Mouse (Mus musculus): ENCODE results near the gene Zeb2. TPM values are rescaled to one million over a fixed set of nuclear protein-coding genes. Genes with fewer than 3 reads are reported as not detected.

Gene Zeb2
- polyA plus RNA-seq, 1 experiment from 2014 or later, result 20.9 TPM

DNA sequence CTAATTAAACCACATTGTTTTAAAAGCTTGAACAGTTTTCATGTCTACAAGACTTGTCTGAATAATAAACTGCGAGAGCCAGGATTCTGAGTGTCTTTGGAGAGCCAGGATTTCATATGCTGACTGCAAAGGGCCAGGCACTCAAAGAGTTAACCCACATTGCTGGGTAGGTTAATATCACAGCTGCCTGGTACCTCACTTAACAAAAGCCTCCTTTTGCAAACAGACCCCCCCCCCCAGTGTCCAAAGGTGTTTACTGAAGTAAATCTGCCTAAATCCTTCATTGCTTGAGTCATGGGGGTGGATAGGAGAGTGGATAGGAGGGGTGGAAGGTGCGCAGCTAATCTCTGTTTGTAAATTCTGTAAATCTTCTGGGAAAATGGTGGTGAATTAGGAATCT is 15.6 kb downstream of the Zeb2 start:
- WGBS, result 71% methylated on average over 2 of the region's 2 CpGs
- H3K9me3 ChIP-seq, result no peaks in the 10 kb centered on the region
- peaks cover 26% of the 10 kb centered on the region for H3K27me3 ChIP-seq (replicated peaks; ENCODE audit: low read depth, poor library complexity, severe bottlenecking)
- no peak overlapping the region for H3K4me3 ChIP-seq
- no peak overlapping the region for H3K27ac ChIP-seq (replicated peaks)
- DNase-seq (ENCODE audit: low spot score), result no peak
- H3K36me3 ChIP-seq (replicated peaks), result 0 out of 2 replicates have a peak, but pooled peaks cover 5% of the 10 kb centered on the region
- H3K4me1 ChIP-seq, result peaks cover 77% of the 10 kb centered on the region

DNA sequence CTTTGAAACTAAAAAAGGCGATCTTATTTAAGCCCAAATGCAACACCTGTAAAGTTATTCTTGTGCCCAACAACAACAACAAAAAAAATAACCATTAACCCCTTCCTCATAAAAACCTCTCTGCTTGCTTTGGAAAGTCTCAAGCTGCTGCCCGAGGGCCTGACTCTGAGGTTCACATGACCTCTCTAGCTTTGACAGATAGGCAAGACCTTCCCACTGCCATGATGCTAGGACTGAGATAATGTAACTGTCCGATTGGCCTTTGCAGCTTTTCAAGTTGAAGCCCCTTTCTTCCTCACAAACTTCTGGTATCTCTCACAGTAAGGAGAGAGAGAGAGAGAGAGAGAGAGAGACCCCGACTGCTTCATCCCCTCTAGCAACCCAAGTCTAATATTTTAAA is 16.2 kb downstream of the Zeb2 start:
- peaks cover 21% of the 10 kb centered on the region for H3K27me3 ChIP-seq (replicated peaks; ENCODE audit: low read depth, poor library complexity, severe bottlenecking)
- no peak overlapping the region for H3K4me3 ChIP-seq
- H3K9me3 ChIP-seq, result no peaks in the 10 kb centered on the region
- no peak for DNase-seq (ENCODE audit: low spot score)
- H3K4me1 ChIP-seq, result peaks cover 76% of the 10 kb centered on the region
- 61% methylated on average over 4 of the region's 4 CpGs for WGBS
- no peak overlapping the region for H3K27ac ChIP-seq (replicated peaks)
- H3K36me3 ChIP-seq (replicated peaks), result 0 out of 2 replicates have a peak, but pooled peaks cover 5% of the 10 kb centered on the region

DNA sequence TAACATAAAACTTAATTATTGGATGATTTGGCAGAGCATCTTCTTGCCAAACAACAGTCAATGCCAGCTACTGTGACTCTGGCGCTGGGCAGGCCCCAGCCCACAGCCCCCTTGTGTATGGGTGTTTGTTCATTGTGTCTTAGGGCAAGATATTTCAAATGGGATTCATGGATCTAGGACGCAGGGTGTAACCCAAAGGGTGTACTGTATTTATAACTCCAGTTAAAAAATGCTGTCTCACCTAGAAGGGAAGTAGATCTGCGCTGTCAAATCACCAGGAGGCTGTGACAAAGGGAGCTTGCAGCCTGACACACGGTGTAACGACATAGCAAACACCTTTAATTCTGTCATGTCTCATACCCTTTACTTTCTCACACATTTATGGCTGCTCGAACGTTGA is 16.6 kb downstream of the Zeb2 start:
- peaks cover 16% of the 10 kb centered on the region for H3K27me3 ChIP-seq (replicated peaks; ENCODE audit: low read depth, poor library complexity, severe bottlenecking)
- peaks cover 76% of the 10 kb centered on the region for H3K4me1 ChIP-seq
- no peak overlapping the region for H3K27ac ChIP-seq (replicated peaks)
- no peak for DNase-seq (ENCODE audit: low spot score)
- 0 out of 2 replicates have a peak, but pooled peaks cover 5% of the 10 kb centered on the region for H3K36me3 ChIP-seq (replicated peaks)
- no peaks in the 10 kb centered on the region for H3K9me3 ChIP-seq
- 75% methylated on average over 7 of the region's 7 CpGs for WGBS
- no peak overlapping the region for H3K4me3 ChIP-seq

DNA sequence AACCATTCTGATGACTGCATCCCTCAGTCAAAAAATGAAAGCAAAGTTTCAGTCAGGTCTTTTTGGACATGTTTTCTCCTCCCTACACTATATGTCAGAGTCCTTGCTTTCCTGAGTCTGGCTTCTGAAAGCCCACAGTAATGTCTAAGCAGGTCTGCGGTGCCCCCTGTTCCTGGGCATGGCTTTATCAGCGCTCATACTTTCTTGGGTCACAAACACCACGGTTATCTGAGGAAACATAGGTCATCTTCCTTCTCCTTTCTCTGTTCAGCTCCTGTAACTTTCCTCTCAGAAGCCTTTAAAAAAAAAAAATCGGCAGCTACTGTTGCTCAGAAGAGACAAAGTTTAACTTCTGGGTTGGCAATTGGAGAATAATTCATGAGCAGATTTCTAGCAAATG is 17.2 kb downstream of the Zeb2 start:
- Histone ChIP-seq H3K9me3 (no peaks in the 10 kb centered on the region), H3K4me1 (peaks cover 74% of the 10 kb centered on the region), H3K36me3 (replicated peaks) (no peaks in the 10 kb centered on the region), H3K4me3 (no peak overlapping the region), H3K27me3 (replicated peaks; ENCODE audit: low read depth, poor library complexity, severe bottlenecking) (0 out of 2 replicates have a peak, but pooled peaks cover 11% of the 10 kb centered on the region), H3K27ac (replicated peaks) (no peak overlapping the region)
- 83% methylated on average over 4 of the region's 4 CpGs for WGBS
- DNase-seq (ENCODE audit: low spot score), result no peak

DNA sequence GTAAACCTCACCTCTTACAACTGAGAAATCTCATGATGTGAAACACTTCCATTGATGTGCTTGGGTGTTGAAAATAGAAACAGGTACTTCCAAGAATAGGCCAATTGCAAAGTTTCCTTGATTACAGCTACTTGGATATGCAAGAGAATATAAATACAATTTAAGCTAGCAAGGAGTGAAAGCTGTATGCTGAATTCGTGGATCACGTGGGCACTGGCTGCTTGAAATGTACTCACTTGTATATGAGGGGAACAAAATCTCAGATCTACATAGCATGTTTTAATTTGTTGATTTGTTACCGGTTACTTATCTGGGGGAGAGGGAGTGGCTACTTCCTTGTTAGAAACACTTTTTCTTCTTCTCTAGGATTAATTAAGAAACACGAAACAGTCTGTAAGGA is 18.1 kb downstream of the Zeb2 start:
- peaks cover 64% of the 10 kb centered on the region for H3K4me1 ChIP-seq
- DNase-seq (ENCODE audit: low spot score), result no peak

DNA sequence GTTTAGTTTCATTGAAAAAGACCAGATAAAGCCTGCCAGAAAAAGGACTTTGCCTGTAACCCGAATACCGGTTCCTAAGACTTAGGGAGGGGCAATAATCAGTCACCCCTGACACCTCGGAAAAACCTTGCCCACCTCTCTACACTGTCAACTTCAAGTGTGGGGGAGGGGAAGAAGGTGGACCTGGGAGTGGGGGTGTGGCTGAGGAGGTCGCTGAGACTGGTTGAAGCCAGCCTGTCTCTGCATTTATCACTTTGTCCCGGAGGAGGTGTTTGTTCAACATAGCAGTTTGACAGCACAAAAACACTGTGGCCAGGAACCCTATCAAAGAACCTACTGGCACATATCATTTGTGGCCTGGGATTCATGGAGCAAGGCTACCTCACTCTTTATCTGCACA is 19.2 kb downstream of the Zeb2 start:
- peaks cover 58% of the 10 kb centered on the region for H3K4me1 ChIP-seq
- no peak overlapping the region for H3K27ac ChIP-seq (replicated peaks)
- no peaks in the 10 kb centered on the region for H3K27me3 ChIP-seq (replicated peaks; ENCODE audit: low read depth, poor library complexity, severe bottlenecking)
- H3K36me3 ChIP-seq (replicated peaks), result peaks cover 6% of the 10 kb centered on the region
- H3K4me3 ChIP-seq, result no peak overlapping the region
- no peaks in the 10 kb centered on the region for H3K9me3 ChIP-seq
- WGBS, result 8% methylated on average over 5 of the region's 5 CpGs
- DNase-seq (ENCODE audit: low spot score), result no peak

More for the DNA sequence above, 18.1 kb downstream of the Zeb2 start:
- no peaks in the 10 kb centered on the region; the same call in 1 of the 2 replicates for H3K36me3 ChIP-seq (replicated peaks)
- no peaks in the 10 kb centered on the region for H3K9me3 ChIP-seq
- H3K27me3 ChIP-seq (replicated peaks; ENCODE audit: low read depth, poor library complexity, severe bottlenecking), result 0 out of 2 replicates have a peak, but pooled peaks cover 3% of the 10 kb centered on the region
- no peak overlapping the region for H3K4me3 ChIP-seq
- H3K27ac ChIP-seq (replicated peaks), result no peak overlapping the region
- 84% methylated on average over 4 of the region's 4 CpGs for WGBS

DNA sequence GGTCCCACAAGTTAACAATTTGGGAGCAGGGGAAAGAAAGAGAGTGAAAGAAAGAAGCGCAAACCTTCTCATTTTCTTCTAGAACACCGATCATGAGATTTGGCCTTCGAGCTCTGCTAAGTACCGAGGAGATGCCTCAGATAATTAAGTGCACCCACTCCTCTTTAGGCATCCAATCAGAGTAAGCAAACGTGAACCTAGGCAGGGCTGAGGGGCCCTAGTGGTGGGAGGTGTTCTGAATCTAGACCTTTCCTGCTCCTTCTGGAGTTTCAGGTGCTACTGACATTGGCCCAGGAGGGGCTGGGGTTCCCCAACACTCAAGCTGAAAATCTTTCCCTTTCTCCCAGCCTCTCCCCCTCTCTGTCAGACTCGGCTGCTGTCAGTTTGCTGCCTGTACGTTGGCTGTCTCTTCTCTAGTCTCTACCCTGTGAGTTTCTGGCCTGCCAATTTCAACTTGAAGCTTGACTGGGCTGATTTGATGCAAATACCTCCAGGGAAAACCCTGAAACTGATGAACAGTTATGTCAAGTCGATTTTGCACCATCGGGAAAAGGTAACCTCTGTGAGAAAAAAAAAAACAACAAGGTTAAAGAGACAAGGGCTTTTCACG is 20.5 kb downstream of the Zeb2 start:
- WGBS, result 38% methylated on average over 10 of the region's 10 CpGs
- H3K4me3 ChIP-seq, result no peak overlapping the region
- no peak for DNase-seq (ENCODE audit: low spot score)
- 0 out of 2 replicates have a peak overlapping the region, but pooled peaks have one; percentile 19 for H3K27ac ChIP-seq (replicated peaks)
- peaks cover 46% of the 10 kb centered on the region for H3K4me1 ChIP-seq
- H3K9me3 ChIP-seq, result no peaks in the 10 kb centered on the region
- no peaks in the 10 kb centered on the region for H3K27me3 ChIP-seq (replicated peaks; ENCODE audit: low read depth, poor library complexity, severe bottlenecking)
- peaks cover 6% of the 10 kb centered on the region for H3K36me3 ChIP-seq (replicated peaks)

DNA sequence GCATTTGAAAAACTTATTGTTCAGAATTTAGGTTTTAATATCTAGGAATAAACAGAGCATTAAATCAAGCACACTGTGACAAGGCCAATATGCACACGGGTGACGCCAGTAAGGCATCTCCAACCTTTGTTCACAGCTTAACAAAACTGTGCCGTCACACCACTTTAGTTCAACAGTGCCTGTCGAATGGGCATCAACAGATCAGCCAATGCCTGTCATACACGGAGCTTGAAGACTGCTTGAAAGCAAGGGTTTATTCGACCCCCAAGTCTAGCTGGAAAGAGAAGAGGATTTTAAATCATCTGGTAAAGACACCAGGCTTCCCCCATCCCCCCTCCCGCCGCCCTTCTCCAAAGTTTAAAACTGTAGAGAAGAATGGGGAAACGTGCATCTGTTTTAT is 21.4 kb downstream of the Zeb2 start:
- Histone ChIP-seq H3K36me3 (replicated peaks) (peaks cover 6% of the 10 kb centered on the region), H3K4me3 (no peak overlapping the region), H3K27ac (replicated peaks) (no peak overlapping the region), H3K27me3 (replicated peaks; ENCODE audit: low read depth, poor library complexity, severe bottlenecking) (no peaks in the 10 kb centered on the region), H3K4me1 (peaks cover 41% of the 10 kb centered on the region), H3K9me3 (no peaks in the 10 kb centered on the region)
- no peak for DNase-seq (ENCODE audit: low spot score)
- WGBS, result 49% methylated on average over 9 of the region's 9 CpGs

DNA sequence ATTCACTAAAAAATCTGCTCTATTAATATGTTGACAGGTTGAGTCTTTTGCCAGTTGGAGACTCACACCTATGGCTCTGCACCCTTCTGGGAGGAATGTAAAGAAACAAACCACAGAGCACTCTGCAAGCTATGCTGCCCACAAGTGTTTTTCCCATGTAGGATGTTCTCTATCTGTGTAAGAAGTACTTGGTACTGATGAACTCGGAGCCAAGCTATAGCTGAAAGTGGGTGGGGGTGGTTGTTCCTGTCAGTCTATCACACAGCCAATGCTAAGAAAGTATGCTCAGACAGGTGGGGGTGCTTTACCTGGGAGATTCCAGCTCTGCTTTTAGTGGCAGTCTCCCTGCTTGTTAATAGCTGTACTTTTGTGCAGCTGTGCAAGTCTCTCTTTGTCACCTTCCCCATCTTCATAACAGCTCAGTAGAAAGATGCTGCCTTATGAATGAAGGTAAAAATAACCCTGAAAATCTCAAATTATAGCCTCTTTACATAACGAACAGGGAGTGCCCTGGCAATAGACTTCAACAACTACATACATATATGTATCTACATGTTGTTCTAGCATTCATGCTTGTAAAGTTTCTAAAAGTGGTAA is 22.7 kb downstream of the Zeb2 start:
- Histone ChIP-seq H3K27me3 (replicated peaks; ENCODE audit: low read depth, poor library complexity, severe bottlenecking) (no peaks in the 10 kb centered on the region), H3K36me3 (replicated peaks) (peaks cover 6% of the 10 kb centered on the region), H3K4me3 (no peak overlapping the region), H3K9me3 (no peaks in the 10 kb centered on the region), H3K4me1 (peaks cover 41% of the 10 kb centered on the region), H3K27ac (replicated peaks) (no peak overlapping the region)
- no peak for DNase-seq (ENCODE audit: low spot score)
- 86% methylated on average over 2 of the region's 2 CpGs for WGBS

DNA sequence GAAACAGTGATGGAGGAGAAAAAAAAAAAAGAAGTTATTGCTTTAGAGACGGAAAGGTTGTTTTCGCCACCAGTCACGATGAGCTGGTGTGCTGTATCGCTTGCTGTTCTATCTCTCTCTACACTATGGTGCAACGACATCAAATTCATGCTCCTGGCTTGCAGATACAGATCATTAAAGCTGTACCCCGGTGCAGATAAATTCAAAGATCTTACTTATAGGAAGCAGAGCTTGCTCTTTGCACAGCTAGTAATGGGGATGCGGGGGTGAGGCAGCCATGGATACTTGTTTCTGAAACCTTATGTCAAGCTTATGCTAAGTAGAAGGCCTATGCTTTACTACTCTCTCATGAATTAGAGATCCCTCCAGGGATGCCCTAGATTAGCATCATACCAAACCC is 23.7 kb downstream of the Zeb2 start:
- Histone ChIP-seq H3K4me1 (peaks cover 51% of the 10 kb centered on the region), H3K27ac (replicated peaks) (no peak overlapping the region), H3K27me3 (replicated peaks; ENCODE audit: low read depth, poor library complexity, severe bottlenecking) (no peaks in the 10 kb centered on the region), H3K9me3 (no peaks in the 10 kb centered on the region), H3K36me3 (replicated peaks) (peaks cover 6% of the 10 kb centered on the region), H3K4me3 (no peak overlapping the region)
- 92% methylated on average over 7 of the region's 7 CpGs for WGBS
- no peak for DNase-seq (ENCODE audit: low spot score)

DNA sequence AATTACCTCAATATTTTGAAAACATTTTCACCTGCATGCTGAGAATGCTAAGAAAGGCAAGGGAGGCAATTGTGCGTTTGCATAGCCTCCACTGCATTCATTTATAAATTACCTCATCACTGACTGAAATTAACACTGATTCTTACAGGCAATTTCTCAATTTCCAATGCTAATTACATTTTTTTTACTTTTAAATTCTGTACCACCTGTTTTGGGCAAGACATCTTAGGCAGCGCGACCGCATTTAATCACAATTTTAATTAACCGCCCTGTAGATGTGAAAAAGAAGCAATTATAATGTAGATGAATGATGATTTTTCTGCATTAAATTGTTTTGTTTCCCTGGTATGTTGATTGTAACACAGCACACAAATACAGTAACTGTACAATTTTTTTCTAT is 24.5 kb downstream of the Zeb2 start:
- H3K27ac ChIP-seq (replicated peaks), result no peak overlapping the region
- no peak overlapping the region for H3K4me3 ChIP-seq
- no peaks in the 10 kb centered on the region for H3K27me3 ChIP-seq (replicated peaks; ENCODE audit: low read depth, poor library complexity, severe bottlenecking)
- H3K9me3 ChIP-seq, result no peaks in the 10 kb centered on the region
- WGBS, result 93% methylated on average over 5 of the region's 5 CpGs
- peaks cover 6% of the 10 kb centered on the region for H3K36me3 ChIP-seq (replicated peaks)
- no peak for DNase-seq (ENCODE audit: low spot score)
- H3K4me1 ChIP-seq, result peaks cover 53% of the 10 kb centered on the region

DNA sequence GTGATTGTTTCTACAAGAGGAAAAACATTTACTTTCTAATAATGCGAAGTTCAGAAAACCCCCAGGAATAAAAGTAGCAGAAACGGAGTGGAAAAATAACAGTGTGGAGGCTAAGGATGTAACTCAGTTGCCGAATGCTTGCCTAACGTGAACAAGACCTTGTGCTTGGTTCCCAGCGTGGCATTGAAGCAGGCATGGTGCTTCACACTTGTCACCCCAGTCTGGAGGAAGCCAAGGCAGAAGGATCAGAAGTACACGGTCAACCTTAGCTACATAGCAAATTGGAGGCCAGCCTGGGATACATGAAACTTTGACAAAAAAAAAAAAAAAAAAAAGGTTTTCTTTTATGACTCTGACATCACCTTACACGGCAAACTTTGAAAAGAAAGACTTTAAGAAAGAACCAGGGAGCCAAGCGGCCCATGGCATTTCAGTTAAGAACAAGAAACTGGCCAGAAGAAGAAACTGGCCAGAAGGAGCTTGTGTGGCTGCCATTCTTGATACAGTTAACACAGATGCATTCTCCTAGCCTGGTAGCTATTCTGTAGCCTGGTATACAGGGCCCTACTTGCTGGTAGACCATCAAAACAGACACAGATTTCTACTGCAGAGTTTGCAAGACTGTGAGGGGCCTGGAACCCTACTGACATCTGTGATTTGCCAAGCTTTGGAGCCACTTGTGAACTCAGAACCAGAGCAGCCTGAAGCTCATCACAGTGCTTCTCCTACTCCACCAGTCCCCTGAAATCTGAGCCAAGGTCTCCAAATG is 26.5 kb downstream of the Zeb2 start:
- Histone ChIP-seq H3K9me3 (no peaks in the 10 kb centered on the region), H3K27ac (replicated peaks) (no peak overlapping the region), H3K4me3 (no peak overlapping the region), H3K27me3 (replicated peaks; ENCODE audit: low read depth, poor library complexity, severe bottlenecking) (no peaks in the 10 kb centered on the region), H3K36me3 (replicated peaks) (peaks cover 6% of the 10 kb centered on the region), H3K4me1 (peaks cover 53% of the 10 kb centered on the region)
- no peak for DNase-seq (ENCODE audit: low spot score)
- WGBS, result 91% methylated on average over 8 of the region's 8 CpGs

DNA sequence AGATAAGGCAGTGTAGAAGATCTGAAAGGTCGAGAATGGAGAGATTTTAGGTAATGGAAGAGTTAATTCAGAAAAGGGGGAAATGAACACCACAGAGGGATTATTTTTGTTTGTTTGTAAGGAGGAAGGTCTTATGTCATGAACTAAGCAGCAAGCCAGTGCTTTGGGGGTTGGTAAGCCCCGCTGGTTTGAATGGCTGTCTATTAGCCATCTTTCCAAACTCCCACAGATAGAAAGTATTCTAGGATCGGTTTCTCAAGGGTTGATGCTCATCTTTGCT is 28.0 kb downstream of the Zeb2 start:
- DNase-seq (ENCODE audit: low spot score), result no peak
- Histone ChIP-seq H3K9me3 (no peaks in the 10 kb centered on the region), H3K4me1 (peaks cover 53% of the 10 kb centered on the region)

More for the DNA sequence above, 28.0 kb downstream of the Zeb2 start:
- Histone ChIP-seq H3K36me3 (replicated peaks) (peaks cover 9% of the 10 kb centered on the region), H3K27ac (replicated peaks) (no peak overlapping the region), H3K27me3 (replicated peaks; ENCODE audit: low read depth, poor library complexity, severe bottlenecking) (no peaks in the 10 kb centered on the region), H3K4me3 (no peak overlapping the region)
- WGBS, result 56% methylated on average over 3 of the region's 3 CpGs

Measured in embryonic facial prominence, embryonic 10.5 days (tissue).